Mouse (Mus musculus) spleen, postnatal 4 days (tissue): Measurements from ENCODE around the gene Xrcc2.

Experiments
- DNase-seq, 2 experiments: peaks; one replicate each; pipeline ENCODE4 v3.0.0; 2022; ENCODE audit warnings: low spot score in 2 of 2

Gene Xrcc2

DNA sequence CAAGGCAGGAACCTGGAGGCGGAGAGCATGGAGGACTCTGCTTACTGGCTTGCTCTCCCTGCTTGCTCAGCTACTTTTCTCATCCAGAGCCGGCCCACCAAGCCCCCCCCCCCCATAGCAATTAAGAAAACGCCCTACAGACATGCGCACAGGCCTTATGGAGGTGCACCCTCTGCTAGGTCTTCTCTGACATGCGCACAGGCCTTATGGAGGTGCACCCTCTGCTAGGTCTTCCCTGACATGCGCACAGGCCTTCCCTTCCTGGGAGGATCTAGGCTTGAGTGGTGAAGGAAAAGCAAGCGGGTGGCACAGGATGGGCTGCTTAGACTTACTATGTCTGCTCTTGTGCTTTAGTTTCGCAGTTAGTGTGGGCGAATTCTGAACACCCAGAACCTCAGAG lies 37.3 kb downstream of the Xrcc2 start:
- DNase-seq: no peak

DNA sequence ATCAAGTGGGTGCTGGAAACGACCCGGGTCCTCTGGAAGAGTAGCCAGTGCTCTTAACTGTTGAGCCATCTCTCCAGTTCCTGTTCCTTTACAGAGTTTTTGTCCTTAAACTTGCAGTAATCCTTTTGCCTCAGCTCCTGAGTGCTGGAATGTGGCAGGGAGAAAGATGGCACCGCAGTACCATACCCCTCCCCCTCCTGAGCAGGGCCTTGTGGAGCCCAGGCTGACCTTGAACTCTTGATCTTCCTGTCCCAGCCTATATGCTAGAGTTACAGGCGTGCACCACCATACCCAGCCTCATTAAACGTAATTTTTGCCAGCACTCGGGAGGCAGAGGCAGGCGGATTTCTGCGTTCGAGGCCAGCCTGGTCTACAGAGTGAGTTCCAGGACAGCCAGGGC lies 38.9 kb downstream of the Xrcc2 start:
- no peak for DNase-seq

DNA sequence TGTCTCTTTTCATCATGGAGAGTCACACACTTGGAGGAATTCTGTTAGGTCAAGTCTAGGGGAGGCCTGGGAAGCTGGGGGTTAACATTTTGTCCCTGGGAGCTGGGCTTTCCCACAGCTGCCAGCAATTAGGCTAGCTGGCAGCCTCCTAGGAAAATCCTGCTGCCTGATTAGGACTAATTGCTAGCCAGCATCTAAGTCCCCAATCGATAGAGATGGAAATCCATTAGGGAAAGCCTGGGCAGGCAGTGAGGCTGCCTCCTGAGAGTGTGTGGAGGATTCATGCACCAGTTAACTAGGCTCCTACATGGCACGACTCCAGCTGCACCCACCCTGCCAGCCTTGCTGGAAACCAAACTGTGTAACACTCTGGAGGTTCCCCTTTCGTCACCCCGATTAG lies 39.5 kb downstream of the Xrcc2 start:
- DNase-seq: no peak

DNA sequence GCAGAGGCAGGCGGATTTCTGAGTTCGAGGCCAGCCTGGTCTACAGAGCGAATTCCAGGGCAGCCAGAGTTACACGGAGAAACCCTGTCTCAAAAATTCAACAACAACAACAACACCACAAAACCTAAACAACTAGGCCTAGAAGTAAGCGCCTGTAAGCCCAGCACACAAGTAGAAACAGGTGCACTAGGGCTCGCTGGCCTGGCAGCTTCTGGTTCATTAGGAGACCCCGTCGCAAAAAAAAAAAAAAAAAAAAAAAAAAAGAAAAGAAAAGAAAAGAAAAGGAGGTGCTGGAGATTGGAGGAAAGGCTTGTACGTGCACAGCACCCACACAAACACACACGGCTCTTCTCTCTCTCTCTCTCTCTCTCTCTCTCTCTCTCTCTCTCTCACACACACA lies 40.1 kb downstream of the Xrcc2 start:
- no peak for DNase-seq

DNA sequence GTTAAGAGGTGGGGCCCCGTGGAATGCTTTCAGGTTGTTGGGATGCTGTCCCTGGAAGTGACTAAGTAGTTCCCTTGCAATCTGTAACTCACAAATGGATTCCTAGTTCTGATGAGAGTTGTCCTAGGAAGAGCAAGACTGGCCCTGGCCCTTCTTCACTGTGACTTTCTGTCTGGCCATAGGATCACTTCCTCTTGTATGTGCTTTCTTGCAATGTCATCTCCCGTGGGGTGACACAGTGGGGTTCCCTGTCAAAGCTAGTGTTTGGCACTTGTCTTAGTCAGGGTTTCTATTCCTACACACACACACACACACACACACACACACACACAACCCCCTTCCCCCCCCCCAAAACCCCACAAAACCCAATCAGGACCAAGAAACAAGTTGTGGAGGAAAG lies 42.5 kb downstream of the Xrcc2 start:
- no peak for DNase-seq

DNA sequence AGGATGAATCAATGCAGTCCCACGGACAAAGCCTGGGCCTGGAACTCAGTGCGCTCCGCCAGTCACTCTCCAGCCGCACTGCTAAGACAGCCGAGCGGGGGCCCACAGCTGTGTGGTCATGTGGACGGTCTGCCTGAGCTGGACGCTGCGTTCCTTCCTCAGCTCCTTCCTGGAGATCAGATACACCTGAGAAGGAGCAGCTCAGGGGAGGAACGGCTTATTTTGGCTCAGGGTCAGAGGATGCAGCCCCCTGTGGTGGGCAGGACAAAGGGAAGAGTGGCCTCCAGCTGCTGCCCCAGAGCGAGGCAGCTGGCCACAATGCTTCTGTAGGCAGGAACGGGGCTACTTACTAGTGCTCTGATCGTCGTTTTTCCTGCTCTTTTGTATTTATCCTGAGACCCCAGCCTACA lies 51.0 kb downstream of the Xrcc2 start:
- DNase-seq: no peak

DNA sequence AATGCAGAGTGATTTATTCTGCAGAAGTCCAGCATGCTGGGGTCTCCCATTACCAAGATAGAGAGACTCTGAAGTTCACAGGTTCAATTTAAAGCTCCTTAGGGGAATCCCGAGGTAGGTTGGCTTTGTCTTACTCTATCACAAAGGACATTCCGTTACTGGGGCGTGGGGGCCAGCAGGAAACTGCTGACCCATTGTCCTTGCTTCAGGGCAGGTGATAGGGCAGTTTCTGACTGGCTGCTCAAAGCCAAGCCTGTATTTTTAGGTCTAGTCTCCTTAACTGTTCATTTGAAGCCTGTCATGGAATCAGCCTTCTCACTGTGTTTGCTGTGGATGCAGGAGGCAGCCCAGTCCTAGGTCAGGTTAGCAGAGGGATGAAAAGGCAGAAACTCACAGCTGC lies 52.2 kb downstream of the Xrcc2 start:
- DNase-seq: no peak

DNA sequence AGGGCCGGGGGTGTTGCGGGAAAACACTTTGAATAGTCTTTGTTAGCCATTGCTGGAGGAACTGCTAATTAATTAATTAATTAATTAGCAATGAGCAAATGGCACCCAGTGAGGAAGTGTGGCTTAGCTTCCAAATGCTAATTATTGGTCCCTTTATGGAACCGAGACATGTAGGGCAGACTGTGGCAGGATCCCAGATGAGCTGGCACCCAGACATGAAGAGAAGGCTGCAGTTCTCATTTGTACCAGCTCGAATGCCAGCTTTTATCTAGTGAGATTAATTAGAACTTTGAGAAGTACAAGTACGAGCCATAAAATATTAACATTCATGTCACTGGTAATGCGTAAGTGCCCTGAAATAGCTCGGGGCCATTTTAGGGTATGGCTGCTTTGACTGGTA lies 53.2 kb downstream of the Xrcc2 start:
- DNase-seq: no peak

DNA sequence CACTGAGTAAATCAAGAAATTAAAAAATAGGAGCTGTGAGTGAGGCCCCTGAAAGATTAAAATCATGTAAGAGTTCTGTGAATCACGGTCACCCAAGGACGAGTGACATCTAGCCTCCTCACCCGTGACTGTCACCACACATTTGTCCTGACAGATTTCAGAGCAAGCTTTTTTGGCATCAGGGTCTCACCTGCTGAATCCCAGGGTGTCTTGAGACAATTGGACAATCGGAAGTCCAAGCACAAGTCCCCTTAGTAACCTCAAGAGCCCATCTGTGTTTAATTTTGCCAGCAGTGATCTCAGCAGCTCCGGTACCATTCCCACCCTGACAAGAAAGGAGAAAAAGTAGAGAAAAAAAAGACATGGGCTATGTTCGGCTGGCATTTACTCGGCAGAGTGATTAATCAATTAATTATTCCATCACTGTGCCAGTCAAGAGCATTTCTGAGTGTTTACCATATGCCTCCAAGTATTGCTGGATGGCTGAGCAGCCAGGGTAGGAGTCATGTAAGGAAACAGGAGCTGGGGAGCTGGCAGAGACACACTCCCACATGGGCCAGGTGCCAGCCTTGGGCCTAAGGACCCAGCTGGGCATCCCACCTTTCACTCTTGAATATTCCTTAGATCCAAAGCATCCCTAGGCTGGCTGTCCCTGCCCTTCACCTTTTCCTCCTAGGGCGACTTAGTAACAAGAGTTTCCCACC lies 59.8 kb downstream of the Xrcc2 start:
- DNase-seq: no peak

DNA sequence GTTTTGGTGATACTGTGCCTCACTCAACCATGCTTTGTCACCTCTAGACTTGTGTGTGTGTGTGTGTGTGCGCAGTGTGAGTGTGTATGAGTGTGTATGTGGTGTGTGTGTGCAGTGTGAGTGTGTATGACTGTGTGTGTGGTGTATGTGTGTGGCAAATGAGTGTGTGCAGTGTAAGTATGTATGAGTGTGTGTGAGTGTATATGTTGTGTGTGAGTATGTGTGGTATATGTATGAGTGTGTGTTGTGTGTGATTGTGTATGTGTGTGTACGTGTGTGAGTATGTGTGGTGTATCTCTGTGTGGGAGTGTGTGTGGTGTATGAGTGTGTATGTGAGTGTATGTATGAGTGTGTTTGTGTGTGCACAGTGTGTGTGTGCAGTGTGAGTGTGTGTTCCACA lies 61.1 kb downstream of the Xrcc2 start:
- DNase-seq: no peak

DNA sequence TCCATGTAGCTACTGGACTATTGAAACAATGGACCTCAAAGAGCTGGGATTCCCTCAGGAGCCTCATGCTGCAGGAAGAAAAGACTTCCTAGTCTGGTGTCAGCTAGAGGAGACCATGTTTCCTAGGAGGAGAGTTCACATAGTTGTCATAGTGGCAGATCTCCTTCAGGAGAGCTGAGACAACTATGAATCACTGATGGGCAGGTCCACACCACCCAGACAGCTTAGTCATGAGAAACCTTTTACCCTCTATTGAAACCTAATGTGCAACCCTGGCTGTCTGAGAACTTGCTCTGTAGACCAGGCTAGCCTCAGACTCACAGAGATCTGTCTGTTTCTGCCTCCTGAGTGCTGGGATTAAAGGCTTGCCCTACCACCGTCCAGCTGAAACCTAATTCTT lies 62.9 kb downstream of the Xrcc2 start:
- DNase-seq: no peak
